Mouse (Mus musculus): ENCODE measurements at regions not wholly inside any gene's neighbourhood (a gene's known extent, or its start where the extent isn't known, plus 50 kb on each side); places are given as distances from the start of the nearest gene placed in this dataset.
A peak's percentile ranks its signal among the peaks of the same experiment; 100 is the strongest.

DNA sequence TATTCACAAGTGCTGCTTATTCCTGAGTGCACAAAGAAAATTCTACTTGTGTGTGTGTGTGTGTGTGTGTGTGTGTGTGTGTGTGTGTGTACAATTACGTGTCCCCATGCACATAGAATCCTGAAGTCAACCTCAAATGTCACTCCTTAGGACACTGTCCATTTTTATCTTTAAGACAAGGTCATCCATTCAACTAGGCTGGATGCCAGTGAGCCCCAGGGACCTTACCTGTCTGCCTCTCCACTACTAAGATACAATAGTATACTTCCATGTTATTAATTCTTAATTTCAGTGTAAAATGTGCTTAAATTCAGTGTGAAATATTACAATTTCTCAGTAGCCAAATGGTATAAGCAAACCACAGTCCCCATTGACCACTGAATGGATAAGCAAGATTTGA lies 193.5 kb upstream of the Nabp1 start:
- no peak for TF ChIP-seq CTCF (conservative IDR thresholded peaks at IDR 0.05)

DNA sequence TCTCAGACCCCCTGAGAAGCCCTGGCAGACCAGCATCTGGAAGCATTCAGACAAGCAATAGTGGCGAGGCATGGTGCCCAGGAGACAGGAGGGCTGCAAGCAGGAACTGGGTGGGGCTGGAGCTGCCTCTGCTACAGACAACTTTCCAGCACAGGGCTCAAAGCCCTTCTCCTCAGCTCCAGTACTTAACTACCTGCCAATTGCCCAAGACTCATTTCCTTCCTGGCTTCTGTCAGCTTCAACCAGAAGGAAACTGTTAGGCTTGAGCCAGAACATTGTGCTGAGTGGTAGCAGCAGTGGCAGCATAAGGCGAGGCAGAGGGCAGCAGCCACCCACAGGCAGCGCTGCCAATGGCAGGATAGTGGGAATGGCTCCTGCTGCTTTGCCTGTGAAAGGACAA lies 193.1 kb upstream of the Nabp1 start:
- Histone ChIP-seq H3K4me3 (no peak overlapping the region), H3K27ac (no peak overlapping the region)
- peak; percentile 38 to 45 for DNase-seq (ENCODE audit: low spot score in 2 of 2)
- peak; percentile 63 for TF ChIP-seq CTCF (conservative IDR thresholded peaks at IDR 0.05)

More for the DNA sequence above, 193.5 kb upstream of the Nabp1 start:
- no peak overlapping the region for H3K4me3 ChIP-seq
- H3K27ac ChIP-seq, result no peak overlapping the region
- no peak for DNase-seq (ENCODE audit: low spot score in 2 of 2)

DNA sequence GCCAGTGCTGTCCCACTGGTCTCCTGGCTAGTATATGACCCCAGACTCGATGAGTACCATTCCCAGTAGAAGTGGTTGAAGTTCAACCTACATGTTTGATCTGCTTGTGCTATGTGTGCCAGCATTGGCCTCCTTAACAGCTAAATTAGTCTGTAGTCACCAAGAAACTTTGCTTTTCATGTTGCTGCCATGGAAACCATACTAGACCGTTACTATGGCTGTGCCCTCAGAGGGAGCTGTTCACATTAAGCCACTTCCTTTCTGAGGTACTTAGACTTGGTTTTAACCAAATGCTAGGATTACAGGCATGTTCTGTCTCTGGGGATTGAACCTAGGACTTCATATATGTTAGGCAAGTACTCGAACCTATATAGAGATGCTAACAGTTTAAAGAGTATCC lies 191.8 kb upstream of the Nabp1 start:
- Histone ChIP-seq H3K4me3 (no peak overlapping the region), H3K27ac (no peak overlapping the region)
- TF ChIP-seq CTCF (conservative IDR thresholded peaks at IDR 0.05), result no peak
- DNase-seq (ENCODE audit: low spot score in 2 of 2), result no peak

DNA sequence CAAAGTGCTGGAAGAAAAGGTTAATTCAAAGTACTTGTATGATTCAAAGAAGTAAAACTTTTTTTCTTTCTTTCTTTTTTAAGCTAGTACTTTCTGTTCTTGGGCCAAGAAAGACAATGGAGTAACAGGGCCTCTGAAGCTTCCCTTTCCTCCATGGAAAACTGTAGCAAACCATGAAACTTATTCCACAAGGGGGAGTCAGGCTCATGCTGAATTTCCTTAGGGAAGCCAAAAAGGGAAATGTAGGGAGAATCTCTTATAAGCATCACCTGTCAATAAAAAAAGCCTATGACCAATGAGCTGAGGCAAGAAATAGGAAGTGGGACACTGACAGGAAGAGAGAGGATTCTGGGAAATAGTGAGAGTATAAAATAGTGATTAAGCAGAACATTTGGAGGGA lies 190.7 kb upstream of the Nabp1 start:
- DNase-seq (ENCODE audit: low spot score in 2 of 2), result no peak
- no peak overlapping the region for H3K27ac ChIP-seq
- TF ChIP-seq CTCF (conservative IDR thresholded peaks at IDR 0.05), result peak; percentile 80
- H3K4me3 ChIP-seq, result no peak overlapping the region

DNA sequence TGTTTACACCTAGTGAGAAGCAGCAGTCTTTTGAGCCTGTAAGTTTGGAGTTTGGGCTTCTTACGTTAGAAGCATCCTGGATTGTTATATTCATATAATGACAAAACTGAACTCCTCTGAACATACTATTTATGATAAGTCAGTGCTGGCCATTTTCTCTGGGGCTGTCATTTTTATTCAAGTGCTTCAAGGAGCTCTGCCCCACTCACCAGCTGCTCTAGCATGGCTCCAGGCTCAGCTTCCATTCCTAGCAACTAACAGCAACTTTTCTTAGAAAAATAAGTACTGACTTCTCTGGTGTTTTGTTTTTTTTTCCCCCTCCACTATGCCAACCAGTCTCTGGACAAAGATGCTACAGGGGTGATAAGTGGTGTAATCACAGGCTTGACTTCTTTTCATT lies 182.3 kb upstream of the Nabp1 start:
- DNase-seq (ENCODE audit: low spot score in 2 of 2), result no peak
- H3K27ac ChIP-seq, result no peak overlapping the region

DNA sequence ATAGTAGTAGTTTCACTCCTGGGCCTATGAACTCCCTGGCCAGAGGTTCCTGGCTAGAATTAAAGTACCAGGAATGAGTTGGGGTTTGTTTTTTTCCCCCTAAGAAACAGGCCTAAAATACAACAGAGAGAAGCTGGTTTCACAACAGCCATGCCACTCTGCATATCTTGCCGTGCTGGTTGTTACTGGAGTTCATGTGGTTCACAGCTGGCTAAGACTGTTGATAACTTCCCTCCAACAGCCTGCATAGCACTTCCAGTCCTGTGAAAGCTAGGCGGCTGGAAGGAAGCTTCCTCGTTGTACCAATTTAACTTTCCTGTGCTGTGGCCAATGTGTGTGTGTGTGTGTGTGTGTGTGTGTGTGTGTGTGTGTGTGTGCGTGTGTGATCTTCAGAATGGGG lies 179.0 kb upstream of the Nabp1 start:
- no peak overlapping the region for H3K27ac ChIP-seq
- TF ChIP-seq CTCF (conservative IDR thresholded peaks at IDR 0.05), result no peak
- DNase-seq (ENCODE audit: low spot score in 2 of 2), result no peak
- no peak overlapping the region for H3K4me3 ChIP-seq

More for the DNA sequence above, 182.3 kb upstream of the Nabp1 start:
- no peak for TF ChIP-seq CTCF (conservative IDR thresholded peaks at IDR 0.05)
- H3K4me3 ChIP-seq, result no peak overlapping the region

DNA sequence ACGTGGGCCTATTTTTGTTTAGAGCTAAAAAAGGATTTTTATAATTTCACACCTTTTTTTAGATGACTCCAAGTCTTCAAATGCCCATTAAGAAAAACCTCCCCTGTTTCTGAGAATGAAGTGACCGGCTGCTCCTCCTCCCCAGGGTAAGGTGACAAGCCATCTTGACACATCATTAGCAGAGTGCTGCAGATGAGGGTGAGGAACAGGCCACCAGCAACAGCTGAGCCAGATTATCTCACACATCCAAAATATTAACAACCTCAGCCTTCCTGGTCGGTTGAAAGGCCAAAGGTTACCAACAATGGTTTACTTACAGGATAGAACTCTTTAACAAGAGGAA lies 172.4 kb upstream of the Nabp1 start:
- Histone ChIP-seq H3K27ac (no peak overlapping the region), H3K4me3 (no peak overlapping the region)
- DNase-seq (ENCODE audit: low spot score in 2 of 2), result no peak
- no peak for TF ChIP-seq CTCF (conservative IDR thresholded peaks at IDR 0.05)

DNA sequence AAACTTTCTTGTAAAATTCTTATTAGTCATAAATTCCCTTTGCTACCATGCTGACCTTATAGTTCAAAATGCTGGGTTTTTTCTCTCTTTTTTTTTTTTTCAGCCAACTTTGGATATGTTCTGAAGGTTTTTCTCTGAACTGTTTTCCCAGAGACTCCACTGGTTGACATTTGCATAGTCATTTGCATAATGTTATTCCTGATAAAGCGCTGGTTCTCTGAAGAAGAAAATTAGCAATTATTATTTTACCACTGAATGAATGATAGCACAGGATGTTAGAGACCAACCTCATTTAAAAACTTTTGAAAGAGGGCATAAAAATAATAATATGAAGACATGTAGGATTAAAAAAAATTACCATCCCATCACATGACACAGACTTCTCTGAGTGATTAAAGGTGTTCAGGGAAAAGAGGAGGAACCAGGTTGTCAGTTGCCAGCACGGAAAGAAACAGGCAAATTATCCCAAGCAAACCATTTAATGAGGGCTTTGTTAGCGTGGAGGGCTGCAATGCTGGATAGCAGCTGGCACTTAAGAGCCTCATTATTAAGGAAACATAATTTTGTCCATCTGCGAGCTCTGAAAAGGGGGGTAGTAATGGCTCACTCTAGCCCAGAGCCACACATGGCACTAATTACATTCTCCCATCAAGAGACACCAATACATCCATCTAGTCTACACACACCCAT lies 171.9 kb upstream of the Nabp1 start:
- Histone ChIP-seq H3K4me3 (no peak overlapping the region), H3K27ac (no peak overlapping the region)
- no peak for DNase-seq (ENCODE audit: low spot score in 2 of 2)
- TF ChIP-seq CTCF (conservative IDR thresholded peaks at IDR 0.05), result no peak

DNA sequence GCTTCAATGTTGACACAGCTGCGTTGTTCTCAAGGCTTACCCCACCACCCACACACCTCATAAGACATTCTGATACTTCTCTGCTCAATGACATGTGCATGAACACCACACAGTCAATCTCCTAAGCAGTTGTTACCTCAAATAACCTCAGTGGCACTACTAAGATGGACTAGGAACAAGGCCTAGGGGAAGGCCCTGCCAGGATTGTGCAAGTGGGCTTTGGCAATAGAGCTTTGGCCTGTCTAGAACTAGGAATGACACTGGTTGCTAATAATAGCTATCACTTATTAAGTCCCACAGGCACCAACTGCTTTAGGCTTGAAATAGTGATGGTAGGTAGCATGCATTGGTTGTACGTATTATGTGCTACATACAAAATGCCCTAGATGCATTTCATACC lies 169.7 kb upstream of the Nabp1 start:
- no peak for DNase-seq (ENCODE audit: low spot score in 2 of 2)
- Histone ChIP-seq H3K27ac (no peak overlapping the region), H3K4me3 (no peak overlapping the region)
- no peak for TF ChIP-seq CTCF (conservative IDR thresholded peaks at IDR 0.05)

DNA sequence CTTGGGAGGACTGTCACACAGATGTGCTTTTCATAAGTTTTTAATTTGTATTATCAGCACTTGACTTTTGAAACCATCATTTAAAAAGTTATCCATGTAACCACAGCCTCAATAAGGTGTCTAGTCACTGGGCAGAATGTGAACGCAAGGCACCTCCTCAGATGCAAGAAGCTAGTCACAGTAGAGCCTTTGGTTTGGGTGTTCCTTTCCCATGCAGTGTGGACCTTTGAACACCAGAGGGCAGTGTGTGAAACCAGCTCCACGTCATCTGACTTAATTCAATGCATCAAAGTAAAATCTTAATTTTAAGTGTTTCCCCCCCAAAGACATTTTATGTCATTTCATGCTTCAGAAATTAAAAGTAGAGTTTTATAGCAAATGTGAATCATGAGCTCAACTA lies 166.2 kb upstream of the Nabp1 start:
- Histone ChIP-seq H3K4me3 (no peak overlapping the region), H3K27ac (no peak overlapping the region)
- TF ChIP-seq CTCF (conservative IDR thresholded peaks at IDR 0.05), result peak; percentile 98
- peak; percentile 70 to 85 for DNase-seq (ENCODE audit: low spot score in 2 of 2)

DNA sequence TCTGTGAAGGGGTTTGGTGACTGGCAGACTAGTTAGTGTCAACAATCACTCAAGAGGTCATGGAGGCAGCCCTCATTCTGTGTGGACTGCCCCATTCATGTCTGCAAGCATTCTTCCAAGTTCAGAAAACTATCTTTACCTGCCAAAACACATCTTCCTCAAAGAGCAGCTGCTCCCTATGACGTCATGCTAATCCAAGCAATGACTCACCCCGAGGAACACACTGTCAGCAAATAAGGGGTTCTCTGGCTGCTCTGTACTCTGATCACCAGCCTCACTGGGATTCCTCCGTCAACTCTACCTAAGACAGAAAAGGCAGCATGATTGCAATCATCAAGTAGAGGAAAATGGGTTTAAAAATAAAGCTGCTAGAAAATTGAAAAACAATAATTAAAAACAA lies 165.4 kb upstream of the Nabp1 start:
- H3K4me3 ChIP-seq, result no peak overlapping the region
- no peak overlapping the region for H3K27ac ChIP-seq
- no peak for DNase-seq (ENCODE audit: low spot score in 2 of 2)
- no peak for TF ChIP-seq CTCF (conservative IDR thresholded peaks at IDR 0.05)

DNA sequence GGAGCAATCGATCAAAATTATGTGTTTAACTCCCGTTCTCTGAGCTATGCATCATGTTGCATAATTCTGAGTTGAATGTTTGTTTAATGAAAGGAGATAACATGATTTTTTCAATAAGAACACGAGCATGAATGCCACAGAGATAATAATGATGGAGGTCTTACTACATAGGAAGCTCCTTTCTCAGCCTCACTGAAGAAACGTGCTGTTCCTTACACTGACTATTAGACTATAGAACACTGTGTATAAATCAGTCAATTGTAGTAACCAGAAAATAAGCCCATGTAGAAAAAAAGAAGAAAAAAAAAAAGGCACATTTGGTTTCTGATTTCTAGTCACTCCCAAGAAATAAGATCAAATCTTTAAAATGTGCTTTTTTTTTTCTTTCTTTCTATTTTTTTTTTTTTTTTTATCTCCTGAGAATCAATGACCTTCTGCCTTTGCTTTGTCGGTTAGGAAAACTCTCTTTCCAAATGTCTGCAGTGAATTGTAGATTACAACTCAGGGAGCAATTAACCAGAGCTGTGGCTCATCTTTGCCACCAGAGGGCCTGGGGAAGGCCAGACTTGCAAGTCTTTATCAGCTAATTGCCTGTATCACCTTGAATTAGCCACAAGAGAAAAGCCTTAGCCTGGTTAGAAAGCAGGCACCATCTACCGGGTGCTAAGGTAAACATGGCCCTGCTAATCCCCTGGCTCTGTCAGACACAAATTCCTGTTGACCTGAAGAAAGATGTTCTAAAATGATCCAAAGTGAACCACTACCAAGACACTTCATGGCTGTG lies 160.5 kb upstream of the Nabp1 start:
- Histone ChIP-seq H3K4me3 (no peak overlapping the region), H3K27ac (no peak overlapping the region)

DNA sequence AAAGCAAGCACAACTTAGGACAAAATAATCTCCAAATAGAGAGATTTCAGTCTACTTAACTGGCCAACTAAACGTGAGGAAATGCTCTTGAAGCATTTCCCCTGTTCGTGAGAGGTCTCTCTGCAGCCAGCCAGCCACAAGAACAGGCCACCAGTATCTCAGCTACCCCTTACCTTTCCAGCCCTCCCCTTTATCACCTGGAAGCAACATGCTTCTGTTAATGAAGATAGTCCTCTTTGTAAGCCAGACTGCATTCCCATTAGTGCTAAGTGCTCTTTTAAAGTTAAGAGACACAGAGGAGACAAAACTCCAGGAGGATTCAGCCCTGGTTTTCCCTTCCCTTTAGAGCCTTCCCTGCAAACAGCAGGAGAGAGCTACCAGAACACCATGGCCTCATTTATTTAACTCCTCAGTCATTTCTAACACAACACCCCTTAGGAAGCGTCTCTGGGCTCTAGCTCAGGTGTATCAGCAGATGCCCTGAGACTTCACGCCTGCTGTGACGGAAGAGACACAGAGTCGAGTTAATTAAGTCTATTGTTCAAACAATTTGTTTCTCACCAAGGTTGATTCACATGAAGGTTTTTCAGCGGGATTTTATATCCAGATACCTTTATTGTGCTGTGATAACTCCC lies 157.8 kb upstream of the Nabp1 start:
- Histone ChIP-seq H3K4me3 (no peak overlapping the region), H3K27ac (no peak overlapping the region)
- no peak for DNase-seq (ENCODE audit: low spot score in 2 of 2)
- no peak for TF ChIP-seq CTCF (conservative IDR thresholded peaks at IDR 0.05)

More for the DNA sequence above, 160.5 kb upstream of the Nabp1 start:
- DNase-seq (ENCODE audit: low spot score in 2 of 2), result no peak
- TF ChIP-seq CTCF (conservative IDR thresholded peaks at IDR 0.05), result peak; percentile 55

DNA sequence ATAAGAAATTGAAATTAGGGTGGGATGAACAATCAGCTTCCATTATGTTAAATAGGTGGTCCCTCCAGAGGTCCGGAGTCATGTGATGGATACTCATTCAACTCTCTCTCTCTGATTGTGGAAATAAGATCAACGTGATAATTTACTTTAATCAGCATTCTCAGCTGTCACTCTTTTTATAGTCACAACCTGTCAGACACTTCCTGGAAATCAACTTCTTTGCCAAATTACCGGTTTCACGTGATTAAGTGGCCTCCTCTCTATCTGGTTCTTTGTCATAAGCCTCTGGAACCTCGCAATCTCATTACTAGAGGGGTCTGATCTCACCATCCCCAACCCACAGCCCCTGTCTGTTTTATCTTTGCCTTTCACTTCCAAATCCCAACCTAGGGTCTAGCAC lies 155.6 kb upstream of the Nabp1 start:
- H3K4me3 ChIP-seq, result no peak overlapping the region
- no peak overlapping the region for H3K27ac ChIP-seq
- no peak for DNase-seq (ENCODE audit: low spot score in 2 of 2)
- TF ChIP-seq CTCF (conservative IDR thresholded peaks at IDR 0.05), result no peak
